Comparison of ENCODE assay signal across 18 mouse cellular contexts in the genomic region with DNA sequence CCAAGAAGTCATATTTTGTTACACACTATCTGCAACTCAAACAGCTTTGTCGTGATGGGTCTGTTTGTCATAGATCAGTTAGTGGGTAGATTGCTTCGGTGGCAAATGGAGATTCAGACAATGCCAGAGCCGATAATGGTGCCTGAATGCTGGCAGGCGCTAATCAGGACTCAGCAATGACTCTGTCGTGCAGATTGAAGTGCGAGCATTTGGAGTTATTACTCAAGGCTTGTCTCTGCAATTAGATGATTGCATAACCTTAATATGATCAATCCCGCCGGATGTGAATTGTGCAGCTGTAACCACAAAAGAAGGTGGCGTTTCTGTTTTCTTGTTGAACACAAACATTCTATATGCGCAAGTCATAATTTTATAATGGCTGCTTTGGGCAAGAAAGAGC.
"Had no signal": no experiment of that assay in that cellular context is flagged by ENCODE, and none has a peak within 500 bp of the region (broad histone marks: within the 10 kb centered on the region; RNA-seq: fewer than 3 reads in every experiment).

No protein-coding gene starts in this region.

- H3K4me3 ChIP-seq: left cerebral cortex, adult 2 months; midbrain, embryonic 12.5 days; midbrain, embryonic 15.5 days; neural tube, embryonic 12.5 days; neural tube, embryonic 15.5 days had no signal

- DNase-seq: kidney, postnatal 25 days; layer of hippocampus, postnatal 36 days; liver, postnatal 0 days; right cerebral cortex, adult 18-20 months; right cerebral cortex, postnatal 14 days; right cerebral cortex, postnatal 4 days; spleen, adult 18-20 months; thymus, adult 18-20 months; thymus, postnatal 36 days had no signal

- H3K36me3 ChIP-seq: midbrain, embryonic 12.5 days; midbrain, embryonic 15.5 days; neural tube, embryonic 12.5 days; neural tube, embryonic 15.5 days had no signal

- H3K27ac ChIP-seq: kidney, postnatal 0 days; left cerebral cortex, adult 2 months; liver, embryonic 14.5 days; midbrain, embryonic 12.5 days; midbrain, embryonic 15.5 days; neural tube, embryonic 12.5 days; neural tube, embryonic 15.5 days had no signal

- H3K27me3 ChIP-seq: midbrain, embryonic 12.5 days; midbrain, embryonic 15.5 days had no signal

- H3K4me2 ChIP-seq: lung, embryonic 14.5 days; midbrain, embryonic 12.5 days; midbrain, embryonic 15.5 days; neural tube, embryonic 12.5 days; neural tube, embryonic 15.5 days had no signal

- H3K9me3 ChIP-seq: midbrain, embryonic 12.5 days; midbrain, embryonic 15.5 days; neural tube, embryonic 12.5 days; neural tube, embryonic 15.5 days had no signal

- H3K9ac ChIP-seq: liver, embryonic 14.5 days; liver, postnatal 0 days; lung, embryonic 14.5 days; midbrain, embryonic 12.5 days; midbrain, embryonic 15.5 days; neural tube, embryonic 12.5 days; neural tube, embryonic 15.5 days had no signal

- ATAC-seq: intestine, postnatal 0 days; liver, postnatal 0 days; midbrain, embryonic 15.5 days had no signal
